Mouse (Mus musculus) heart, postnatal 0 days (tissue): ENCODE data around the gene Nupl2. TPM values are rescaled to one million over a fixed set of nuclear protein-coding genes. Genes with fewer than 3 reads are reported as not detected.

Source experiments
- ATAC-seq: fragments of 200-750 bp; cut with Nextera tagmentation; 2 replicates; pipeline ENCODE4 v1.8.0; 2017; ENCODE audit warnings: low read depth, moderate number of reproducible peaks, moderate library complexity; ENCODE audit not compliant: insufficient read depth
- DNase-seq: peaks from one replicate; pipeline ENCODE4 v3.0.0-alpha.2; 2016; ENCODE audit warnings: low spot score
- H3K27ac ChIP-seq: fragments of 300-500 bp; sonication (generic); 2 replicates; pipeline ENCODE4 v1.5.1; 2014; ENCODE audit warnings: low read depth, mild to moderate bottlenecking
- H3K27me3 ChIP-seq: fragments of 300-500 bp; sonication (generic); 2 replicates; pipeline ENCODE4 v1.6.1; 2014; ENCODE audit warnings: low read length, mixed read lengths; ENCODE audit not compliant: control insufficient read depth, insufficient read depth
- H3K36me3 ChIP-seq: fragments of 300-500 bp; sonication (generic); replicated peaks from 2 replicates; pipeline ENCODE4 v1.6.1; 2014; ENCODE audit warnings: low read length, mixed read lengths; ENCODE audit not compliant: control insufficient read depth, insufficient read depth
- H3K4me1 ChIP-seq: fragments of 300-500 bp; sonication (generic); 2 replicates; pipeline ENCODE4 v1.6.1; 2014; ENCODE audit warnings: antibody characterized with exemption; ENCODE audit not compliant: control insufficient read depth, insufficient read depth
- H3K4me2 ChIP-seq: fragments of 300-500 bp; sonication (generic); 2 replicates; pipeline ENCODE4 v1.6.1; 2014; ENCODE audit warnings: low read depth, mild to moderate bottlenecking, low read length, moderate library complexity
- H3K4me3 ChIP-seq: fragments of 300-500 bp; sonication (generic); 2 replicates; pipeline ENCODE4 v1.5.1; 2014; ENCODE audit warnings: low read depth, low read length
- H3K9ac ChIP-seq: fragments of 300-500 bp; sonication (generic); replicated peaks from 2 replicates; pipeline ENCODE4 v1.6.1; 2014; ENCODE audit warnings: low read depth, low read length, mixed read lengths
- H3K9me3 ChIP-seq: fragments of 300-500 bp; sonication (generic); replicated peaks from 2 replicates; pipeline ENCODE4 v1.6.1; 2016; ENCODE audit warnings: low read length; ENCODE audit not compliant: control insufficient read depth
- CTCF ChIP-seq: IDR thresholded peaks from 2 replicates; pipeline ENCODE4 v1.5.1; 2016; ENCODE audit warnings: antibody characterized with exemption, control low read depth, low read depth
- EP300 ChIP-seq: IDR thresholded peaks from 2 replicates; pipeline ENCODE4 v1.6.1; 2016; ENCODE audit warnings: antibody characterized with exemption, low read depth
- WGBS: fragments of 180-500 bp; shearing (Covaris S2); extraction: QIAGEN DNeasy Blood & Tissue Kit; methylation state at CpG from one replicate; pipeline ENCODE4 v1.1.7; 2014; 5-methylcytosine and 5-hydroxymethylcytosine counted together
- polyA plus RNA-seq: library from polyadenylated mRNA; unstranded; fragments of >200 nt; fragmentation: Nextera tagmentation; extraction: Ambion mirVana; gene quantifications from 2 replicates; pipeline ENCODE4 v1.2.1, GENCODE M21; 2015
- total RNA-seq: library from RNA; depleted of rRNA; stranded (reverse); fragments of >200 nt; gene quantifications from 2 replicates; pipeline ENCODE4 v1.2.3, GENCODE M21; 2014; ENCODE audit warnings: low replicate concordance; rRNA removed

Nupl2 gene
- total and polyA plus RNA-seq, 2 experiments from 2014 or later, result 7.3 to 11.5 TPM

DNA sequence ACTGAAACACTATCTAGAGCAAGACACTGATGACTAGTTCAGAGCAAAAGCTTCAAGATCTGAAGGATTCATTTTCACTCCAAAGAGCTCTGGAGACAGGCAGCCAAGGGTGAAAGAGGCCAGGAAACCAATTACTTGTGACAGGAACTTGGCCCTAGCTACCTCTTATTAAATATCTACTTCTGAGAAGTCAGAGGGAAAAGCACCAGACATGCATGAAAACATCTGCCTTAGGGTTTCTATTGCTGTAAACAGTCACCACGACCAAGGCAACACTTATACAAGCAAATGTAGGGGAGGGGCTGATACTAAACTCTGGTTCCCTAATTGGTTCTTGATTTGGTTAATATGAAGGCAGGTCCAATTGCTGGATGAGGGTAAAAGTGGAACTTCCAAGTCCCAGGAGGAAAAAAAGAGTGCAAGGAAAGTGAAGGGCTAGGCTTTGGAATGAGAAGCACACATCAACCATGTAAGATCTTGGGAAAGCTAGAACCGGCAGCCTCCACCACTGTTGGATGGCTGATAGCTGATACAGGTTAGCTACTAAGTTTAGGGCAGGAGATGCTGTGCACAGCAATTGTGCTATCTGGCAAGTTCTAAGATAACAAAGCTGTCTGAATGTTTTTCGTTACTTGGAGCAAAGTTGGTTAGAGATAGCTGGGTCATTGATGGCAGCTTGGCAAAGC lies 49.2 kb downstream of the Nupl2 start:
- no peak for ATAC-seq
- Histone ChIP-seq H3K4me1 (no peaks in the 10 kb centered on the region), H3K4me3 (no peak overlapping the region), H3K36me3 (no peaks in the 10 kb centered on the region), H3K9ac (no peak overlapping the region), H3K4me2 (no peak overlapping the region), H3K27ac (no peak overlapping the region), H3K27me3 (no peaks in the 10 kb centered on the region), H3K9me3 (no peaks in the 10 kb centered on the region)
- no peak for TF ChIP-seq CTCF
- TF ChIP-seq EP300, result no peak
- 47% methylated on average over 3 of the region's 3 CpGs for WGBS
- no peak for DNase-seq

GRCm38 (mm10) chr5:24214547-24214878 lies 49.8 kb downstream of the Nupl2 start:
- ATAC-seq (no peak), DNase-seq (no peak)
- Histone ChIP-seq H3K9ac (no peak overlapping the region), H3K27ac (no peak overlapping the region), H3K36me3 (no peaks in the 10 kb centered on the region), H3K4me1 (no peaks in the 10 kb centered on the region), H3K27me3 (no peaks in the 10 kb centered on the region), H3K9me3 (no peaks in the 10 kb centered on the region), H3K4me3 (no peak overlapping the region), H3K4me2 (no peak overlapping the region)
- WGBS, result 81% methylated on average over 1 of the region's 1 CpGs
- TF ChIP-seq EP300, result no peak
- no peak for TF ChIP-seq CTCF

GRCm38 (mm10) chr5:24214900-24215299 lies 50.1 kb downstream of the Nupl2 start:
- DNase-seq (no peak), ATAC-seq (no peak)
- Histone ChIP-seq H3K4me3 (no peak overlapping the region), H3K9me3 (no peaks in the 10 kb centered on the region), H3K4me1 (no peaks in the 10 kb centered on the region), H3K27me3 (no peaks in the 10 kb centered on the region), H3K27ac (no peak overlapping the region), H3K9ac (no peak overlapping the region), H3K4me2 (no peak overlapping the region), H3K36me3 (no peaks in the 10 kb centered on the region)
- TF ChIP-seq CTCF (no peak), EP300 (no peak)
- WGBS, result 96% methylated on average over 1 of the region's 1 CpGs

Other genes starting within 250 kb of the Nupl2 start
- 37.3 and 37.6 TPM in 2 replicates for gene Fam126a, start 134.3 kb upstream of the Nupl2 start, total RNA-seq
- gene Fam126a, start 134.3 kb upstream of the Nupl2 start, polyA plus RNA-seq, result 23.3 and 27.7 TPM in 2 replicates
- gene Klhl7, start 64.4 kb upstream of the Nupl2 start, total RNA-seq, result 55.3 and 60.0 TPM in 2 replicates
- gene Klhl7, start 64.4 kb upstream of the Nupl2 start, polyA plus RNA-seq, result 42.4 and 47.1 TPM in 2 replicates
- 86.1 and 120 TPM in 2 replicates for gene Kcnh2, start 186.6 kb downstream of the Nupl2 start, total RNA-seq
- 29.4 and 32.1 TPM in 2 replicates for gene Kcnh2, start 186.6 kb downstream of the Nupl2 start, polyA plus RNA-seq
- 50.9 and 52.1 TPM in 2 replicates for gene Nos3, start 199.8 kb downstream of the Nupl2 start, total RNA-seq
- gene Nos3, start 199.8 kb downstream of the Nupl2 start, polyA plus RNA-seq, result 21.1 and 25.6 TPM in 2 replicates
- gene Atg9b, start 227.2 kb downstream of the Nupl2 start, total RNA-seq, result 0.15 and 0.66 TPM in 2 replicates
- gene Atg9b, start 227.2 kb downstream of the Nupl2 start, polyA plus RNA-seq, result 0.34 and 0.47 TPM in 2 replicates
- gene Abcb8, start 228.7 kb downstream of the Nupl2 start, total RNA-seq, result 141 and 159 TPM in 2 replicates
- gene Abcb8, start 228.7 kb downstream of the Nupl2 start, polyA plus RNA-seq, result 69.2 and 73.2 TPM in 2 replicates
- gene Asic3, start 248.4 kb downstream of the Nupl2 start, total RNA-seq, result not detected in 2 replicates
- gene Asic3, start 248.4 kb downstream of the Nupl2 start, polyA plus RNA-seq, result 0.08 and 0.10 TPM in 2 replicates